Mouse (Mus musculus) heart, postnatal 25 days (tissue): Measurements from ENCODE around the gene Vax2. TPM values are rescaled to one million over a fixed set of nuclear protein-coding genes. Genes with fewer than 3 reads are reported as not detected.

Experiments
- DNase-seq: peaks from one replicate; pipeline ENCODE4 v3.0.0; 2022; ENCODE audit warnings: low spot score
- intact Hi-C: fragments of 180-260 bp; cut with DNase I; formaldehyde crosslinking; loops from one replicate; pipeline ENCODE4 v1.15.1; 2025
- total RNA-seq, 2 experiments: library from RNA; stranded (reverse); gene quantifications; 2 replicates each; pipeline ENCODE4 v1.2.3; 2021

The Vax2 gene
- not detected for total RNA-seq

DNA sequence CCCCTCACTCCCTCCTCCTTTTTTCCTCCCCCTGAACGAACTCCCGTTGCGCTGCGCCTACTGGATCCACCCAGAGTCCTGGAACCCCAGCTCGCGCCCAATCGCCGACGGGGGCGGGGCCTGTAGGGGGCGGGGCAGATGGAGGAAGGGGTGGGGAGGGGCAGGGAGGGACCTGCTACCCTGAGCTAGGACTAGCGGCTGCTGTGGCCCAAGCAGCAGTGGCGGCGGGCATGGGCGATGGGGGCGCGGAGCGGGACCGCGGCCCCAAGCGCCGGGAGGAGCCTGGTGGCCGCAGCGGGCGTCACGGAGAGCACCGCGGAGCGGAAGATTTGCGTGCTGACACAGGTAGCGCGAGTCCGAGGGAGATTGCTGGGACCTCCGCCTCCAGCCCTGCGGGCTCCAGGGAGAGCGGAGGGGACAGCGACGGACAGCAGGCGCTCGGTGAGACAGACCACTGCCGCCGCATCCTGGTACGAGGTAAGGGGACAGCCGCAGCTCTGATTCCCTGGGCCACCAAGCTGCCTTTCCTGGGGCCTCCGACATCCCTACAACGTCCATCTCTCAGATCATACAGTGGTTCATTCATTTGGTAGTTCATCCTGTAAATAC, at the start of gene Vax2:
Vax2 (plus strand) TSS at position 198 of the 609 bp plus-strand sequence.
- DNase-seq = peak; percentile 33
- intact Hi-C loops = no loop called here

GRCm38 (mm10) chr6:83665009-83665408, 46.1 kb upstream of the Vax2 start:
- no peak for DNase-seq
- intact Hi-C loops = no loop called here

DNA sequence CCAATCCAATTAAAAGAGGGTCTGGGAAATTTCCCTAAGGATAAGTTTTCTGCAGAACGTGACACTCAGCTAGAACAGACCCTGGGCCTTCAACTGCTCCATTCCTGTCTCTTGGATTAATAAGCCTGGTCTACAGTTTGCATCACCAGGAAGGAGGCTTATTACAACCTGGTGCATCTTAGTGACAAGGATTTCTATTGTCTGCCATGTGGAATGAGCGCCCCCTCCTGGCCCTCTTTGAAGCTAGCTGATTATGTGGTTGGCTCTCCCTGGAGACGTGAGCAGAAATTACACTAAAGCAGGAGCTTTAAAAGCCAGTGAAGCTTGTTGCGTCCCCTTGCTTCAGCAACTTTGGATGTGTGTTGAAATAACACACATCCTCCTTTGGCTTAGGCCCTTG, 37.7 kb upstream of the Vax2 start:
- intact Hi-C loops = loop anchor here (1.0 to 10.0 kb wide), 3 partner anchors 90 to 459 kb away; partner anchors contain the start of gene Slc4a5

DNA sequence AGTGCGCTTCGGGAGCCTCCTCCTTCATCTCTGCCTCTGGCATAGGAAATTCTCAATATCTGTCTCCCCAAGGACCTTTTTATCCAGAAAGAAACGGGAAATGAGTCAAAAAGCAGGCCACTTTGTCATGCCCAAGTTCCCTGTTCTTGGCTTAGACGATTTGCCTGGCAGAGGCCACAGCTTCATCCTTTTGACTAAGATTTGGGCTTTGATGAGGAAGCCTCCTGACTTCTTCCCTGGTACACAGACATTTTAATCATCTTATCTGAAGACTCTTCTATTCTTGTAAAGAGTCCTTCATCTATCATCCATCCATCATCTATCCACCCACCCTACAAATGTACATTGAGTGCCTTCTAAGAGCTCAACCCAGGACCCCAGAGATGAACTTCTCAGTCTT, 33.3 kb upstream of the Vax2 start, which contains the start of gene Cd207:
Cd207 (minus strand) TSS at position 101 of the 400 bp plus-strand sequence.
- DNase-seq = no peak
- intact Hi-C loops = loop anchor here (1.0 to 10.0 kb wide), 2 partner anchors 10 to 463 kb away; partner anchors contain the start of gene Slc4a5

More for the DNA sequence above, 37.7 kb upstream of the Vax2 start:
- no peak for DNase-seq

GRCm38 (mm10) chr6:83689374-83689773, 21.7 kb upstream of the Vax2 start:
- intact Hi-C loops = no loop called here
- no peak for DNase-seq

- intact Hi-C loops = loop anchor here (1.0 kb wide), 1 partner anchor 41 kb away; no protein-coding TSS in a partner anchor
Measured at GRCm38 (mm10) chr6:83690277-83690676, 20.8 kb upstream of the Vax2 start.

GRCm38 (mm10) chr6:83690936-83691335, 20.1 kb upstream of the Vax2 start:
- DNase-seq = no peak
- intact Hi-C loops = loop anchor here (1.0 kb wide), 1 partner anchor 40 kb away; no protein-coding TSS in a partner anchor

More at GRCm38 (mm10) chr6:83690277-83690676, 20.8 kb upstream of the Vax2 start:
- no peak for DNase-seq

- no peak for DNase-seq
- intact Hi-C loops = no loop called here
Measured at GRCm38 (mm10) chr6:83692962-83693361, 18.1 kb upstream of the Vax2 start.

DNA sequence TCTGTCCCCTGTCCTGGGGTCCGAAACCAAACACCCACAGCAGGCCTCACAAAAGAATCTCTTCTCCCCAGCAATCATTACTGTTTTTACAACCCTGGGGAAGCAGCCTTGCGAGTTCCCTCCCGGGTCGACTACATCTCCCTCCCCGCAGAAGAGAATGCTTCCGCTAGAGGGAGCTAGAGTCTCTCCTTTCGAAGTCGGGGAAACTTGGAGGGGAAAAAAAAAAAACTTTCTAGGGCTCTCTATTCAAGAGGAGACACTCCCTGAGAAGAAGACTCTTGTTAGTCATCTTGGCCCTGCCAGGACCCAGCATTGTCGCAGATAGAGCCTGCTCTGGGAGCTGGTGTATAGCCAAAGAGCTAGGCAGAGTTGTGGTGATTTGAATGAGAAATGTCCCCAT, 17.2 kb upstream of the Vax2 start:
- no peak for DNase-seq
- intact Hi-C loops = loop anchor here (1.0 kb wide), 1 partner anchor 37 kb away; no protein-coding TSS in a partner anchor

GRCm38 (mm10) chr6:83695731-83696130, 15.3 kb upstream of the Vax2 start:
- intact Hi-C loops = no loop called here

GRCm38 (mm10) chr6:83696684-83697083, 14.4 kb upstream of the Vax2 start:
- intact Hi-C loops = no loop called here
- no peak for DNase-seq

More at GRCm38 (mm10) chr6:83695731-83696130, 15.3 kb upstream of the Vax2 start:
- DNase-seq = no peak

DNA sequence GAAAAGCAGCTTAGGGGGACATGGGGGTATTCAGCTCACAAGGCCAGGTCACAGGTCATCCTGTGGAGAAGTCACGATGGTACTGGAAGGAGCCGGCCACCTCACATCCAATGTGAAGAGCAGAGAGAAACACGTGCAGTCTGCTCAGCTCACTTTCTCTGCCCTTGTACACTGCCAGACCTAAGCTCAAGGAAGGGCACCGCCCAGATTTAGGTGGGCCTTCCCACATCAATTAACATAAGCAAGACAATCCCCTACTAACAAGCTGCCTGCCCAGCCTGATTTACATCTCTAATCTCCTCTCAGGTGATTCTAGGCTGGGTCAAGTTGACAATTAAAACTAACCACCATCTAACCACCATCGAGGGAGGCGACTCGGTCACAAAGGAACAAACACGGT, 13.1 kb upstream of the Vax2 start:
- intact Hi-C loops = no loop called here

GRCm38 (mm10) chr6:83699971-83700370, 11.1 kb upstream of the Vax2 start:
- DNase-seq = no peak
- intact Hi-C loops = no loop called here

More for the DNA sequence above, 13.1 kb upstream of the Vax2 start:
- no peak for DNase-seq

DNA sequence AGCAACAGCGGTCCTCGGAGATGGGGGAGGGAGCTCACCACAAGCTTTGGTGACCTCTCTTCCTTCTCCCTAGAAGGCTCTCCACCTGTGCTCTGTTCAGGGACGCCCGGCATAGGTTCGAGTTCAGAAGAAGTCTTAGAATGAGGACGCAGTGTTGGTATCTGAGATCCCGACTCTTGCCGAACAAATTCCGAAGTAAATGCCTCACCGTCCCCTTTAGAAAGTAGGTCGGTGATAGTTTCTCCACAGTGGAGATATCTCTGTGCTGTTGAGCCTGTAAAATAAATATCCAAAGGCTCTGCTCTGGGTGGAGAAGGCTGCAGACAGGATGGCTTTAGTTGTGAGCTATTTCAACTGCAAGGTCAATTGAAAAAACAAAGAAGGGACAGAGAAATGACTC, 10.1 kb upstream of the Vax2 start:
- intact Hi-C loops = no loop called here
- DNase-seq = no peak

DNA sequence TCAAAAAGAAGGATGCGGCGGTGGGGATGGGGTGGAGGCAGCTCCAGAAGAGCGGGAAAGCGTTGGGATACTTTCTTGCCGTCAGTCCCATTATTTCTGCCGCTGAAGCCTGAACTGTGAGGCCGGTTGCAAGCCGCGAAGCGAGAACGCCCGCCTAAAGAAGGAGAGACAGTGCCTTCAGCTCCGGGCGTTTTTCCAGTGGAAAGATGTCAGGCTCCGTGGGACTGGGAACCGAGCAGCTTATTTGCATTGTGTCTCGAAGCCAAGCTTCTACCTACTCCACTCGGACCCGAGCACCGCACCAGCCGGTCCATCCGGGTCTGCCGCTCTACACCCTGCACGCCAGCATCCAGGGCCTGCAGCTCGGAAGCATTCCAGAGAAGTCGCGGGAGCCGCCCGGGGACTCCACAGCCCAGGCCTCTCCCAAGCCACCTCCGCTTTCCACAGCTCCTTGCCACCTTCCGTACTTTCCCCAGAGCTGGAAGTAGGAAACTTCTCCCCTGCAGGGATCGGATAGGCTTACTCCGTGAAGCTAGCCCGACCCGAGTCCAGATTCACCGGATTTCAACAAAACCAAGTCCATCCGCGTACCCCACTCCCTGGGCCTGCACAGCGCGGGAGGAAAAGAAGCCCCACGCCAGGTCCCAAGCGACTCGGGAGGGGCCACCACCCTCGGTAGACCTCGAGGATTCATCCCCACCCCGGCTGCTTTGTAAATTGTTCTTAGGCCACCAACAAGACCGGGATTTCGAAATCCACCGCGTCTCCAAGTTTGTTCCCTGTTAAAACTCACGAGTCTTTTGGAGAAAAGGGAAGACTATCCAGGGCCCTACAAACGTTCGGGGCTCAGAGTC, 8.7 kb upstream of the Vax2 start:
- intact Hi-C loops = no loop called here
- no peak for DNase-seq

- no peak for DNase-seq
- intact Hi-C loops = no loop called here
Measured at GRCm38 (mm10) chr6:83703000-83703721, 7.9 kb upstream of the Vax2 start.

GRCm38 (mm10) chr6:83703722-83704078, 7.4 kb upstream of the Vax2 start:
- intact Hi-C loops = no loop called here
- no peak for DNase-seq

DNA sequence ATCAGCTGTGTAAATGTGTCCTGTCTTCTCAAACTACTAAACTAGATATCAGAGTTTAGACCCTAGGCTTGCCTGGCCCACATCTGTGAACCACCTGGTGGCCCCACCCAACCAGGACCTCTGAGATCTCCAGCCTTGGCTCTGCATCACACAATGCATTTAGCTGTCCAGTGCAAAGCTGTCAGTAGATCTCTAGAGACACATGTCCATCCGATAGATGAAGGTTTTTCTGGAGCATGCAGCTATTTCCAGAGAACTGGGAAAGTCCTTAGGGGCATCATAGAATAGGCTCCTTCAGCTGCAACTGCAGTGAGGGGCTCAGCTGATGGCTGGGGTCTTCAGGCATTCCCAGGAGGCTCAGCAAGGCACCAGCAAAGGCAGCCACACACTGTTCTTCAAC, 6.8 kb upstream of the Vax2 start:
- intact Hi-C loops = no loop called here

GRCm38 (mm10) chr6:83704701-83705100, 6.4 kb upstream of the Vax2 start:
- intact Hi-C loops = no loop called here
- no peak for DNase-seq

More for the DNA sequence above, 6.8 kb upstream of the Vax2 start:
- no peak for DNase-seq
